Mouse (Mus musculus) liver, adult (tissue): Measurements from ENCODE around the gene Eri3.

Experiments
- GATA4 ChIP-seq: IDR thresholded peaks from 2 replicates; pipeline ENCODE4 v1.6.1; 2014; ENCODE audit warnings: mild to moderate bottlenecking, low read length; ENCODE audit not compliant: insufficient replicate concordance

Gene Eri3

DNA sequence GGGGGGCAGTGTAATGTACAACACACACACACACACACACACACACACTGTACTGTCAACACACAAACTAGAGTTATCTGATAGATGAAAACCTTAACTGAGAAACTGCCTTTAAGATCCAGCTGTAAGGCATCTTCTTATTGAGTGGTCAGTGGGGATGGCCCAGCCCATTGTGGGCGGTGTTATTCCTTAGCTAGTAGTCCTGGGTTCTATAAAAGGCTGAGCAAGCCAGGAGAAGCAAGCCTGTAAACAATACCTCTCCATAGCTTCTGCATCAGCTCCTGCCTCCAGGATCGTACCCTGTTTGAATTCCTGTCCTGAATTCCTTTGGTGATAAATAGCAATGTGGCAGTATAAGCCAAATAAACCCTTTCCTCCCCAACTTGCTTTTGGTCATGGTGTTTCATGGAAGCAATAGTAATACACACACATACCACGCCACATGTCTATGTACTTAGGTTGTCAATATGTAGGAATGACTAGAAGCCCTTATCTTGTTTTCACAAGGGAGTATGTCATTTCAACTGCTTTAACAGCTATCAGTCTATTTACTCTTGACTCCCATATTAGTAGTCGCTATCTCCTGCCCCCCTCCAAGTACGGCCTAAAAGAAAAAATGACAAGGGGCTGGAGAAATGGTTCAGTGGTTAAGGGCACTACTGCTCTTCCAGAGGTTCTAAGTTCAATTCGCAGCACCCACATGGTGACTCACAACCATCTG, 133.0 kb downstream of the Eri3 start:
- TF ChIP-seq GATA4 = no peak

DNA sequence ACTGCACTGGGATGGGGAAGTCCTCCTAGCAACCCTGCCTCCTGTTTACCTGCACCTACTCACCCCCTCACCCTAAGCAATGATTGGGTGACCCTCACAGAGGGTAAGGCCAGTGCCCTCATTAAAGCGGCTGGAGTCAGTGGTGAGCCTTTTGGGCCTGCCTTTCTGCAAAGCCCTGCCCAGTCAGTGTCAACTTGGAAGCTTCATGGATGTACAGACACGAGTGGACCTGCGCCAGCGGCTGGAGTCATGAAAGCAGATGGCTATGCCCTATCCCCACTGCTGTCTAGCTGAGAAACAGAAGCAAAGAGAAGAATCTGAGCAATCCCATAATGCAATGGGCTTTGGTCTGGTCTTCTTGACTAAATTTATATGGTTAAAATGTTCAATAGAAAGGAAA, 136.2 kb downstream of the Eri3 start:
- TF ChIP-seq GATA4 = no peak

DNA sequence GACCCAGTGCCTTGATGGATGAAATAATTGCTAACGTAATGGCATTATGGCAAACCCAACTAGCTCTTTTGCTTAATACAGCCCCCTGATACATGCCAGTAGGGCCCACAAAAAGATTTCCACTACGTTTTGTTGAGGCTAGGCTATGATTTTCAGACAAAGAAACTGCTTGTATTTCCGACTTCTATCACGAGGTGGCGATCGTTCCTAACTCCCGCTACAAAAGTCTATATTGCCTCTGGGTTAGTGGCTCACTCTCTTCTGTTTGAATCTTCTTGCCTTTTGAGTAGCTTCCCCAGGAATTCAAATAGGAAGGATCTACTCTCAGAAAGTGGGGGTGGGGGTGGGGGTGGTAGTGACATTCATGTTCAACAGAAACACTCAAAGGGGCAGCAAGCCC, 155.2 kb downstream of the Eri3 start:
- no peak for TF ChIP-seq GATA4

DNA sequence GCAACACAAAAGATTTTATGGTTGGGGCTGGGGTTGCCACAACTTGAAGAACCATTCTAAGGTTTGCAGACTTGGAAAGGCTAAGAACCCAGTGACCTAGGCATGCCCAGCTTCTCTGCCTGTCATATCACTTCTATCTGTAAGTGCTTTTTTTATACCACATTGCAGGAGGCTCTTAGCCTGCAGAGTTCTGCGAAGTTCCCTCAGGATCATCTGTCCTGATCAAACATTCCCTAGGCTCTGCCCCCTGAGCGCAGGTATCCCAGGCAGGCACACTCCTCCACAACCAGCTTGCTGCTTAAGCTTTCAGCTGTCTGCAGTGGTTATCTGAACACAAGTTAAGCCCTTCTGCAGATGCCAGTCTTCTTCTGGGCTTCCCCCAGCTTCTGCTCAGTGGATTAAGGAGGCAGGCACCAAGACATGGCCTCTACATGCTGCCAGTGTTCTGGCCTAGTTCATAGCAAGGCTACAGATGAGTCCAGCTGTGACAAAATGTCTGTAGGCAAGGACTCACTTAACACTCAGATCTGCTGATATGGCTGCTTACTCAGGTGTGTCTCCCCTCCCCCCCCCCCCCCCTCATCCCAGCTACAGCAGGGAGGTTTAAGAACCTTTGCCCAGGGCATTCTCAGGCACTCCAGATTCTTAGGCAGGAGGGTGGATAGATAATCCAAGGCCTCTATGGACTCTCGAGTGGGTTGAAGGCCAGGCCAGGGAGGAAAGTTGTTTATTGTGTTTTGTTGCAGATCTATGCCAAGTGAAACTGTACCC, 158.8 kb downstream of the Eri3 start:
- no peak for TF ChIP-seq GATA4

DNA sequence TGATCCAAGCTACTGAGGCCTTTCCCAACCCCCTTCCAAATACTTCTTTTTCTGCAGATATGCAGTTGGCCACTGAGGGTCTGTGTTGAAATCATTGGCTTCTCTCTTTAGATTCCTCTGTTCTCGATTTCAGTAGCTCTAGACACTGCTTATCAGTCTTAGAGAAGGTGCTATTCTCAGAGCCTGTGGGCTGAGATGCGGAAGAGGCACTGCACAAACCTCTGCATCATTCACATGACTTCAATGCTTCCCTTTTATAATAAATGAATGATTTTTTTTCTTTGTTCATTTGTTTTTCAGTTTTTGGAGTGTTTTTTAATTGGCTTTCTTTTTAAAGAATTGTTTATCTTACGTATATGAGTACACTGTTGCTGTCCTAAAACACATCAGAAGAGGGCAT, 162.1 kb downstream of the Eri3 start:
- TF ChIP-seq GATA4 = no peak

DNA sequence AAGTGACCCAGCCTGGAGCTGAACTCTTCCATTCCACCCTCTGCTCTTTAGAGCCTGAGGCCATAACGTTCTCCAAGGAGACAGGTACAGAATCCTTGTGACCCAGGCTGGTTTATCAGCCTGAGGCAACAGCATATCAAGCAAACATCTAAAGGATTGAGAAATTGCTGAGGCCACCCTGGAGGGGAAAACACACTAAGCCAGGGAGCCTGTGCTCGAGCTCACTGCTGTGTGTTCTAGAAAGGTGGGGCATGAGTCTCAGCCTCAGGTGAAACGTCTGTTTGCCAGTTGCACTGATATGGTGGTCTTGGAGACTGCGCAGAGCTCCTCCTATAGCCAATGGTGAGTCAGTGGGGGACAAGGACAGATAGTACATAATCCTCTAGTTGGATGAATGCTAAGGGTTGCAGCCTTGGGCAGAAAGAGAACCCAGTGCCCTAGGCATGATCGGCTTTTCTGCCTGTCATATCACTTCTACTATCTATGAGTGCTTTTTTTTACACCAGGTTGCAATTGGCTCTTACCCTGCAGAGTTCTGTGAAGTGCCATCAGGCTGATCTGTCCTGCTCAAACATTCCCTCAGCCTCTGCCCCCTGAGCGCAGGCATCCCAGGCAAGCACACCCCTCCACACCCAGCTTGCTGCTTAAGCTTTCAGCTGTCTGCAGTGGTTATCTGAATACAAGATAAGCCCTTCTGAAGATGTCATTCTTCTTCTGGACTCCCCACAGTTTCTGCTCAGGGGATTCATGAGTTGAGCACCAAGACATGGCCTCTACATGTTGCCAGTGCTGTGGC, 163.3 kb downstream of the Eri3 start:
- TF ChIP-seq GATA4 = no peak
